Comparison of ENCODE assay signal across 33 mouse cellular contexts in the genomic region with DNA sequence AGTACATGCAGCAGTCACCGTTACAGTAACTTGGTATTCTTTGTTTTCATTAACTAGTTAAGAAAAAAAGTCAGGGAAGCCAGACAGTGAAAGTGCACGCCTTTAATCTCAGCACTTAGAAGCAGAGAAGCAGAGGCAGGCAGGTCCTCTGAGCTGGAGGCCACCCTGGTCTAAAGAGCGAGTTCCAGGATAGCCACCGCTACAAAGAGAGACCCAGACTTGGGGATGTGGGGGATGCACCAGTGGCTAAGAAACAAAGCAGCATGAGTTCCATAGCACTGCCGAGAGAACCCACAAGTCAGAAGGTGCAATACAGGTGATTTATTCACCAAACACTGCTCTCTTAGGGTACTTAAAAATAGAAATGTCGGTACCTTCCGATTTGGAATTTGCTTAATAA.
"Had no signal": no experiment of that assay in that cellular context is flagged by ENCODE, and none has a peak within 500 bp of the region (broad histone marks: within the 10 kb centered on the region; RNA-seq: fewer than 3 reads in every experiment).

No protein-coding gene starts in this region.

- H3K4me2 ChIP-seq: heart, embryonic 11.5 days; heart, embryonic 12.5 days; heart, embryonic 13.5 days; heart, embryonic 15.5 days; hindbrain, embryonic 12.5 days; hindbrain, embryonic 13.5 days; hindbrain, embryonic 14.5 days; hindbrain, embryonic 15.5 days; intestine, embryonic 15.5 days; kidney, embryonic 15.5 days had no signal

- H3K4me1 ChIP-seq: hindbrain, embryonic 10.5 days; hindbrain, embryonic 12.5 days; hindbrain, embryonic 13.5 days; hindbrain, embryonic 15.5 days; intestine, embryonic 15.5 days; kidney, embryonic 15.5 days had no signal

- H3K27me3 ChIP-seq: heart, embryonic 12.5 days; heart, embryonic 13.5 days; heart, embryonic 15.5 days; hindbrain, embryonic 12.5 days; hindbrain, embryonic 13.5 days; hindbrain, embryonic 15.5 days; intestine, embryonic 15.5 days; kidney, embryonic 15.5 days had no signal

- H3K27ac ChIP-seq: heart, embryonic 13.5 days; heart, embryonic 15.5 days; hindbrain, embryonic 10.5 days; hindbrain, embryonic 12.5 days; hindbrain, embryonic 13.5 days; hindbrain, embryonic 14.5 days; hindbrain, embryonic 15.5 days; hindbrain, postnatal 0 days; intestine, embryonic 15.5 days; kidney, embryonic 15.5 days; kidney, postnatal 0 days; layer of hippocampus, adult 2 months; left cerebral cortex, adult 2 months had no signal

- ATAC-seq: hindbrain, embryonic 16.5 days; hindbrain, postnatal 0 days; inflammation-experienced regulatory T-cells, adult 6 months; intestine, embryonic 15.5 days; intestine, postnatal 0 days had no signal

- H3K4me3 ChIP-seq: heart, embryonic 12.5 days; heart, embryonic 13.5 days; heart, embryonic 15.5 days; hindbrain, embryonic 10.5 days; hindbrain, embryonic 12.5 days; hindbrain, embryonic 13.5 days; hindbrain, embryonic 15.5 days; intestine, embryonic 15.5 days; kidney, embryonic 15.5 days; layer of hippocampus, adult 2 months; left cerebral cortex, adult 2 months had no signal

- H3K9me3 ChIP-seq: heart, embryonic 12.5 days; heart, embryonic 13.5 days; heart, embryonic 15.5 days; hindbrain, embryonic 10.5 days; hindbrain, embryonic 12.5 days; hindbrain, embryonic 13.5 days; hindbrain, embryonic 15.5 days; intestine, embryonic 15.5 days; kidney, embryonic 15.5 days had no signal

- DNase-seq: heart, postnatal 14 days; heart, postnatal 36 days; heart, postnatal 4 days; kidney, adult 11 months; kidney, adult 18-20 months; kidney, adult 2 months; kidney, adult 8-10 months; kidney, adult 9 months; kidney, postnatal 10 days; kidney, postnatal 14 days; kidney, postnatal 25 days; kidney, postnatal 36 days; kidney, postnatal 4 days; layer of hippocampus, adult 9-11 months; layer of hippocampus, postnatal 36 days had no signal

- H3K9ac ChIP-seq: heart, embryonic 12.5 days; heart, embryonic 13.5 days; heart, embryonic 15.5 days; hindbrain, embryonic 12.5 days; hindbrain, embryonic 13.5 days; hindbrain, embryonic 14.5 days; hindbrain, embryonic 15.5 days; intestine, embryonic 15.5 days; kidney, embryonic 15.5 days had no signal
